Mouse (Mus musculus) c-Kit-positive CD71-negative TER-119-negative erythroid progenitor cells, embryonic 14.5 days (primary cell): ENCODE results near the gene Mapk8ip2.

ENCODE experiments used
- DNase-seq: peaks from one replicate; pipeline ENCODE4 v3.0.0-alpha.2; 2013; ENCODE audit warnings: low read depth

The Mapk8ip2 gene

GRCm38 (mm10) chr15:89480584-89480983, 26.9 kb downstream of the Mapk8ip2 start:
- no peak for DNase-seq

DNA sequence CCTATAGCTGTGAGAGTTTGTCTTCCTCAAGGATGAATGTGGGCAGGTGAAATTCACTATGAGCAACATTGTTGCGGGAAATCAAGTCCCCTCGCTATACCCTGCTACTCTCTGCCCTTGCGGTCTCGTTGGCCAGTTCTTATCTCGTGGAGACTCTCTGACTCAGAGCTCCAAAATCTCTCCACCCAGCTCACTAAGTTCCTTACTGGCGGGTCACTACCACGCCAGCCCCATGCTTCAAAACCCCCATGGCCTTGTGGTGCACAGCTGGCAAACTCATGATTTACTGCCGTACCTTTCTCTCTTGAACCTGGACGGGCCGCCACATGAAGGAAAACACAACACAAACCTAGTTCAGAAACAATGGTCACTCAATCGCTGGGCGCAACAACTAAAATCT, 34.5 kb downstream of the Mapk8ip2 start:
- DNase-seq = no peak

- DNase-seq = no peak
Measured at GRCm38 (mm10) chr15:89488611-89489117, 35.0 kb downstream of the Mapk8ip2 start.

DNA sequence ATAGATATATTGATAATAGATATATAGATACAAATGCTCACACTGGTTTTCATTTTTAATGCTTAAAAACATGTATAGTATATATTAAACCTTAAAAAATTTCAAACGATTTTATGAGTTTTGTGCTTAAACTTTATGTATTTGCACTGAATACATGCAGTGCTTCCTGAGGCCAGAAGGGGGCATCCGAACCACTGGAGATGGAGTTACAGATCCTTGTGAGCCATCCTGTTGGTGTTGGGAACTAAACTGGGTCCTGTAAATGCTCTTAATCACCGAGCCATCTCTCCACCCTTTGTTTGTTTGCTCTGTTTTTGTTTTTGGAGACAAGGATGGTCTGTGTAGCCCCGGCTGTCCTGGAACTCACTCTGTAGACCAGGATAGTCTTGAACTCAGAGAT, 41.3 kb downstream of the Mapk8ip2 start:
- DNase-seq = no peak

DNA sequence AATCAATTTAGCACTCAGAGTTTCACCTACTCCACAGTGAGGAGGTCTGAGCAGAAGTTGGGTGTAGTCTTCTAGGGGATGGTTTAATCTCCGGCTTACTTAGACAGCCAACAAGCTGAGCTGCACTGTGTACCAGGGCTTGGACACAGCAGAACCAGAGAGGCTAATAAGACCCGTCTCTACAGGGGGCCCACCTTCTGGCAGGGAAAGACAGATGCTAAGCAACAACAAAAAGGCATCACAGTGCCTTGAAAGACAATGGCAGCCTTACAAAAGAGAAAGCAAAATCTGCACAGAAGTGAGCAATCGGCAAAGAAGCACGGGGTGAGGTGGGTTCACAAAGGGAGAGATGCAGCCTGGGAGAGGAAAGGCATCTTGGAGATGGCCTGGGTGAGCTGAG, 42.4 kb downstream of the Mapk8ip2 start:
- DNase-seq = no peak

GRCm38 (mm10) chr15:89496841-89497240, 43.1 kb downstream of the Mapk8ip2 start:
- DNase-seq = no peak

DNA sequence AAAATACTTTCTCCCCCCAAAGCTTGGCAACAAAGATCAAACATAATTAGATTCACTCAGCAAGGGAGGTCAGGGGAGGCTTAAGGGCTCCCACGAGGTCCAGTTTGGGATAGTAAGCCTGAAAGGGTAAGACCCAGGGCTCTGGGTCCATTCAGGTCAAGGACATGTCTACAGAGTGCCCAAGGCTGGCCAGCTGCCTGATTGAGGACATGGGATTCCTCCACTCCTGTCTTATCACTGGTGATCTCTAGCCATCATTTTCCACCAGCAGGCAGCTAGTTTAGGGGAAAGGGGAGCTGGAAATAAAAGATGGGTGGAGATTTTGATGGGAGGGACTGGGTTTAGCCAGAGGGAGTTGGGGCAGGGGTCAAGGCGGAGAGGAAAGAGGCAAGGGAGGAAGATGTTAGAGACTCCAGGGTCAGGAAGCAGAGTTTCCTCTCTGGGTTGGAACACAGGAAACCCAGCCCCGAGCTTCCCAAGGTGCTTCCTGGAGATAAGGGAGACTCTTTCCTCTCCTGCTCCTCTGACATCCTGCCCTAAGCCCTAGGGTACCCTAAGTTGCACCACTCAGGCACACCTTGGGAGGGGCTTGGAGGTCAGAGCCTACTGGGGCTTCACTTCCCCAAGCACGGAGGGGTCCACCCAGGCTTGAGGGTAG, 43.8 kb downstream of the Mapk8ip2 start:
- DNase-seq = peak; percentile 53

DNA sequence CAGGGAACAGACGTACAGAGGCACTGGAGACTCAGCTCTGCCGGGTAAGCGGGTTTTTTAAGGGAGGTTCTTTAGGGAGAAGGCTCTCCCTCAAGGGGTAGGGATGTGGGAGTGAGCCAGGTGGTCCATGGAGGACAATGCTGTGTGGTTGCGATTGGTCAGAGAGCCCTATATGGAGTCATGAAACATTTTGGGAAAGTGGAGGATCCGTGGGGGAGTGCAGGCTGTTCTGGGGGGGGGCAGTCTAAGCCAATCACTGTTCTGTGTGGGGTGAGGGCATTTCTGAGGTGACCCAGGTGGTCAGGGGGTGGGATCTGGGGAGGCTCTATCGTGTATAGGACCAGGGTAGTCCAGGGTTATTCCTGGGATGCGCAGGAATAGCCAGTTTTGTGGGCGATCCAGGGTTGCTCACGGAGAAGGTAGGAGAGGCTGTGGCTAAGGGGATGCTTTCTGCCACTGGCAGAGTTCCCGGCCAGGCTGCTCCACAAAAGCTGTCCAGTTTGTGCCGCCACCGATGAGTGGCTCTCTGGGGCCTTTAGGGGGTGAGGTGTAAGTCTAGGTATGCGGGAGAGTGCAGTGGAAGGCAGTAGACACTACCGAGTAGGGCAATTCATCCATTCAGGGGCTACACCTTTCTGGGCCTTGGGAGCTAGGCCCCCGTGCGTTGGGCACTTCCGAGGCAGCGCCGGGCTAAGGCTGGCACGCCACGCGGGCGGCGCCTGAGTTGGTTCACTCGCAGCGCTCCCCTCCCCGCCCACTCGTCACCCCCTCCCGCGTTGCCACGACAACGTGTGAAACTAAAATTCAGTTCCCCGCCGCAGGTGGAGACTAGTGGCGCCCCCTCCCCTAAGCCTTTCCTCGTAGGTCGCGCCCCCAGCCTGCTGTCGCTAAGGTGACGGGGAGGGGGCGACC, 44.6 kb downstream of the Mapk8ip2 start:
- DNase-seq = no peak

- no peak for DNase-seq
Measured at GRCm38 (mm10) chr15:89498961-89499688, 45.4 kb downstream of the Mapk8ip2 start, which contains the start of gene Shank3. Gene Shank3 (plus strand): TSS chr15:89499623.

GRCm38 (mm10) chr15:89499784-89500220, 46.1 kb downstream of the Mapk8ip2 start:
- DNase-seq = no peak

DNA sequence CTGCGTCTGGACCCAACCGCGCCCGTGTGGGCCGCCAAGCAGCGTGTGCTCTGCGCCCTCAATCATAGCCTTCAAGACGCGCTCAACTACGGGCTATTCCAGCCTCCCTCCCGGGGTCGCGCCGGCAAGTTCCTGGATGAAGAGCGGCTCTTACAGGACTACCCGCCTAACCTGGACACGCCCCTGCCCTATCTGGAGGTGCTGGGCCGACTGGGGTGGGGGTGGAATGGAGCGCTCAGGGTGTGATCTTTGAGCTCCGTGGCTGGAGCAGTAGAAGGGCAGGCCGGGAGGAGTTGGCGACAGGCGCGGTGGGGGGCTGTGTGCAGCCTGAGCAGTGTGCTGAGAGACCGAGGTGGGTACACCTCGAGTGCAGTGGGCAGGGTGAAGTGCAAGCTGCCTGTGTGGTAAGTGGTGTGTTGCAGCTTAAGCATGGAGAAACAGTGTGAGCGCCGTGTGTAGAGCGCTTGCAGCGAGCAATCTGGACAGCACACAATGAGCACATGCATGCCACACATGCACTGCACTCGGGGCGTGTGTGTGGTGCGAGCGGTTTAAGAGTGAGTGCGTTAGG, 46.6 kb downstream of the Mapk8ip2 start:
- DNase-seq = no peak

DNA sequence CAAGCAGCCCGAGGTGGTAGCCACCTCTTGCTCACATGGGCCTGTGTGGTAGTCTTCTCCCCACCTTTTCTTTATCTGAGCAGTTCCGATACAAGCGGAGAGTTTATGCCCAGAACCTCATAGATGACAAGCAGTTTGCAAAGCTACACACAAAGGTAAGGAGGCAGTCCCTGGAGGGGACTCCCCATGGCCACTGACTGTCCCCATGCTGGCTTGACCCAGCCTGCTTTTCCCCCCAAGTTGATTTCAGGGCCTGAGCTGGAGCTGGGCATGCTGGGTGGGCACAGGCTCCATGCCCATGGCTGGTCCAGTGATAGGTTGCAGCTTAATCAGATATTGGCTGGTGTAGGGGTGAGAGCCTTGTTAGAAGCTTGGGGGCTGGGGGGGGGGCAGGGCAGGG, 47.6 kb downstream of the Mapk8ip2 start:
- no peak for DNase-seq

DNA sequence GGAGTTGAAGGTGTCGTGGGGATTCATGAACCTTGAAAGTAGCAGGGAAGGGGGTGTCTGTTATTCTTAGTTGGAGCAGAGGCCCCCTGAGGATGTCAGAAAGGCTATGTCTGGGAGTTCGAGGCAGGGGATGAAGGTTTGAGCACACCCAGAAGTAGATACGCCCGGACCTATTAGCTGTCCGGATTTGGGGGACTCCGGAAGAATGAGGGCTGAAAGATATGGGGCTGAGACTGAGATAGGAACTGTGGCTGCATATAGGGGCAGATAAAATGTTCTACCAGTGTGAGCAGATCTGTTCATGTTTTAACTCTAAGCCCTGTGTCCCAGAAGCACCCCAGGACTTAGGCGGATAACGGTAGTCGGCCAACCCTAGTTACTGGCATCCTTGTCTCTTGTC, 51.1 kb downstream of the Mapk8ip2 start:
- no peak for DNase-seq

DNA sequence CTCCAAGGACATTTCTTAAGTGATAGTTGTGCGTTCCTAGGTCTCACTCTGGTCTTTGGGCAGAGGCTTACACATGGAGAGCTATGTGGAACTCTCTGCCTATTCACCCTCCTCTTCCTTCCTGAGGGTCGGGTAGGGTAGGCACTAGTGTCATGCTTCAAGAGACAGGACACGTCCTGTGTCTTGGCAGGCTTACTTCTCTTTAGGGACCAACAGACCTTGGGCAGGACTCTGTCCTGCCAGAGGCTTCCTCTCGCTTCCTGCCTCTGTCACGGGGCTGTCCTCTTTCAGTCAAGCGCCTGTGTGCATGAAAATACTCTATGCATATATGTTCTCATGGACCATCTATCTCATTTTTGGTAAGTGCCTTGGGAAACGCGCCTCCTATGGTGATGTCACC, 54.0 kb downstream of the Mapk8ip2 start:
- no peak for DNase-seq

- DNase-seq = no peak
Measured at GRCm38 (mm10) chr15:89512679-89513078, 59.0 kb downstream of the Mapk8ip2 start.
